Mouse (Mus musculus) bone marrow macrophage, adult 2 months (primary cell): ENCODE measurements around the gene 4930579F01Rik.

Source experiments
- CTCF ChIP-seq: IDR thresholded peaks from 2 replicates; pipeline ENCODE4 v1.5.1; 2012; ENCODE audit warnings: low read depth, mild to moderate bottlenecking, low read length, moderate library complexity
- POLR2A ChIP-seq: IDR thresholded peaks from 2 replicates; pipeline ENCODE4 v1.6.1; 2012; ENCODE audit warnings: mild to moderate bottlenecking, low read depth, low read length, borderline replicate concordance

GRCm38 (mm10) chr3:138242933-138243332 is 49.3 kb upstream of the 4930579F01Rik start:
- TF ChIP-seq CTCF (no peak), POLR2A (no peak)
